Mouse (Mus musculus) B cell, adult 67 days (primary cell): ENCODE measurements around the gene Rps3a1. TPM values are rescaled to one million over a fixed set of nuclear protein-coding genes. Genes with fewer than 3 reads are reported as not detected.

Source experiments
- total RNA-seq, 2 experiments: library from RNA; stranded (reverse); gene quantifications; 4 replicates each; pipeline ENCODE4 v1.2.4; 2023

Gene Rps3a1
- 1,000 to 10,000 TPM; 1,749 to 1,816 TPM for total RNA-seq

DNA sequence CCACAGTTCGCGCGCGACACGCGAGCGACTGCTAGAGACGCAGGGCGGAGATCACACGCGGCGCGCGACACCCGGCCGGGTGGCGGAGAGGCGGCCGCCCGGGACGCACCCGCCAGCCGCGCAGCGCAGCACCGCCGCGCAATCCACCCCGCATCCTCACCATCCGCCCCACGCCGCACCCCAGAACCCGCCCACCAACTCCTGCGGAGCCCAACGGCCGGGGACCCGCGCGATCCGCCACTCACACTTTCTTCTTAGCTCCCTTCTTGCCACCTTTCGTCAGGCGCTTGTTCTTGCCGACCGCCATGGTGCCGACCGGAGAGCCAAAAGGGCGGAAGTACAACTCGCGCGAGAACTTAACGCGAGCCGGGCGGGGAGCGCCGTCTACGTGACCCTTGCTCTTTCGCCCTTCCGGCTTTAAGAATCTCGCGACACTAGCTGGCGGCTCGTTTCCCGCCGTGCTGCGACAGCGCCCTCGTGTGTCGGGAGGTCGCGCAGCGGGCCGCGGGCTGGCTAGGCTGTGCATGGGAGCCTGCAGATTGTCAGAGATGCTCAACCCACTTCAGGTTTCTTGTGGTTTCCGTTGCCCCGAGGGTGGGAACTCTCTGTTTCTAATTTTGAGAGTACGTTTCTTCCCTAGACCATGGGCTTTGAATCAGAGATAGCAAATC lies at the start of gene Rps3a1:
Gene Rps3a1 (minus strand): TSS at position 440 of the 671 bp plus-strand sequence.

Other genes starting within 250 kb of the Rps3a1 start
- under 1 TPM; 0.12 to 0.24 TPM for gene Sh3d19, start 171.6 kb downstream of the Rps3a1 start, total RNA-seq
- not detected for gene Prss48, start 140.2 kb downstream of the Rps3a1 start, total RNA-seq
- 10 to 100 TPM; 75.6 to 81.0 TPM for gene Lrba, start 82.0 kb upstream of the Rps3a1 start, total RNA-seq